Mouse (Mus musculus) left cerebral cortex, postnatal 36 days (tissue): ENCODE measurements at regions not wholly inside any gene's neighbourhood (a gene's known extent, or its start where the extent isn't known, plus 50 kb on each side); places are given as distances from the start of the nearest gene placed in this dataset.
"Not testable (repeated sequence)": the region's sequence is repeated elsewhere in the genome, so short reads cannot be mapped to it uniquely, and the experiment has no call there.

ENCODE experiments used
- DNase-seq, 2 experiments: peaks; one replicate each; pipeline ENCODE4 v3.0.0; 2021 to 2022; ENCODE audit warnings: low spot score in 2 of 2, mixed read lengths in 1 of 2
- intact Hi-C: fragments of 180-260 bp; cut with DNase I; formaldehyde crosslinking; loops from one replicate; pipeline ENCODE4 v1.15.1; 2025

DNA sequence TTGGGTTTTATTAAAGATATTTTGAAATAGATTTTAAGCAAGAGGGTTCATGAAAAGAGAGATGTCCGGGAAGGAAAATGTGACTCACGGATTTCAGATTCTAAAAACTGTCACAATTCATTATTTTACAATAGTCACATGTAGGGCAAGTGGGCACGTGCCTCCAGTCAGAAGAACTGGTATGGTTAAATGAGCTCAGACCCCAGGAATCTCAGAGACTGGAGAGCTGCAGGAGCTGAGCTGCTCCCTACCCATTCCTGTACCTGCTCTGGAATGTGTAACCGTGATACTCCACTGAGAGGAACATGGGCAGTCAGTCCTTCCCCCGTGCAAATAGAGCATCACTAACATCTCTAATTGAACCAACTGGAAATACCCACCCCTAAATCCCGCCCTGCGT is 372.9 kb downstream of the Kif2b start:
- intact Hi-C loops: no loop called here

DNA sequence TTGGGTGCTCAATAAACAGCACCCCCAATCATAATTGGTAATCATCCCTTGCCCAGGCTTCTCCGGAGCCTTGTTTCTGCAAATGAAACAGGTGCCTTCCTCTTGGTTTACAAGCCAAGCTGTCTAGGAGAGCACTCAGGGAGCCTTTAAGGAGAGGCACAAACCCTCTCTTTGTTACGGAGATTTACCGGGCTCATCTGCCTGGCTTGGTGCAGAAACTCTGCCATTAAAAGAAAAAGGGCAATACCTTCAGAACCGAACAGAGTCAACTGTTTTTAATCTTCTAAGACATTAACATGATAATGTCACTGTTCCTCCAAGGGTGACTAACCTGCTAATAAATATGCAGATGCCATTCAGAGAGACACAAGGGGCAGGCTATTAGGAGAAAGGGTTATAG is 380.5 kb downstream of the Kif2b start:
- intact Hi-C loops: no loop called here

More for the DNA sequence above, 372.9 kb downstream of the Kif2b start:
- no peak for DNase-seq

DNA sequence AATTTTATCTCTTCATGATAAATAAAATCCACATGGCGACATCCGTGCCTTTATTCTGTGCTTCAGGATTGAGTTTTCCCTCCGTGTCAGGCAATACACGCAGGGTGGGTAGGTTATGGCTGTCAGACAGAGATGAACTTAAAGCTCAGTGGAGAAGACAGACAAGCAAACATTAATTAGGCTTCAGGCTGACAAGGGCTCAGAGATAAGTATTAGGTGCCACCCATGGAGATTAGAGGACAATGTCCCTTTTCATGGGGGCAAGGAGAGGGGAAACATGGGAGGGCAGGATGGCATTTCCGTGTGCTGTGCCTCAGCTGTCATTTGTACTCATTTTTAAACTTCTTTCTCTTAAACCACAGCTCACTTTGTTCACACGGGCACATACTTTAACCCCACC is 381.0 kb downstream of the Kif2b start:
- no peak for DNase-seq
- intact Hi-C loops: no loop called here

More for the DNA sequence above, 380.5 kb downstream of the Kif2b start:
- no peak for DNase-seq

DNA sequence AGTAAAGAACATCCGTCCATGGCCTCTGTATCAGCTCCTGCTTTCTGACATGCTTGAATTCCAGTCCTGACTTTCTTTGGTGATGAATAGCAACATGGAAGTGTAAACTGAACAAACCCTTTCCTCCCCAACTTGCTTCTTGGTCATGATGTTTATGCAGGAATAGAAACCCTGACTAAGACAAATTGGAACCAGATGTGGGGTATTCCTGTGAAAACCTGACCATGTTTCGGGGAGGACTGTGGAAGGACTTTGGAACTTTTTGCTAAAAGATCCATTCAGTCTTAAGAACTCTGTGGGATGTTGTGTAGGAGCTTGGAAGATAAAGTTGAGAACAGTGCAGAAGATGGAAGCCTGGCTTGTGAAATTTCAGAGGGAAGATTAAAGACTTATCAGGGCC is 410.0 kb downstream of the Kif2b start:
- not testable (repeated sequence) for DNase-seq

DNA sequence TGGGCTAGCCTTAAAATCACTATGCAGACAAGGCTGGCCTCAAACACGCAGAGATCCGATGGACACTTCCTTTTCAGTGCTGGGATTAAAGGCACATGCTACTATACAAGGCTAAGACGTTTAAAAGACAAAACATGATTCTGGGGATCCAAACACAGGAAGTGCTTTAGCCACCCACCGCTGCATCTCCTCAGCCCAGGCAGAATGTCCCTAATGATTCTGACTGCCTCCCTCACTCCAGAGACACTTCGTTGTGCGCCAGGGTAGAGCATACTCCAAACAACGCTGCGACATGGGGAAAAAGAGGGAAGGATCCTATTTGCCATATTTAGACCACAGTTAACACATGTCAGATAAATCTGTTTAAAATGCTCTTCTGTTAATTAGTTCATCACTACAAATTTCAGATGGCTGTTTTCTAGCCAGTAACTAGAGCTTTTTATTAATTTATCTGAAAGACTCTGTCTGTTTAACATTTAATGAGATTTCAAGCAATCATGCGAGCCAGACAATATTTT is 443.5 kb downstream of the Kif2b start:
- DNase-seq: no peak
- intact Hi-C loops: no loop called here

More for the DNA sequence above, 410.0 kb downstream of the Kif2b start:
- intact Hi-C loops: not testable (repeated sequence)

DNA sequence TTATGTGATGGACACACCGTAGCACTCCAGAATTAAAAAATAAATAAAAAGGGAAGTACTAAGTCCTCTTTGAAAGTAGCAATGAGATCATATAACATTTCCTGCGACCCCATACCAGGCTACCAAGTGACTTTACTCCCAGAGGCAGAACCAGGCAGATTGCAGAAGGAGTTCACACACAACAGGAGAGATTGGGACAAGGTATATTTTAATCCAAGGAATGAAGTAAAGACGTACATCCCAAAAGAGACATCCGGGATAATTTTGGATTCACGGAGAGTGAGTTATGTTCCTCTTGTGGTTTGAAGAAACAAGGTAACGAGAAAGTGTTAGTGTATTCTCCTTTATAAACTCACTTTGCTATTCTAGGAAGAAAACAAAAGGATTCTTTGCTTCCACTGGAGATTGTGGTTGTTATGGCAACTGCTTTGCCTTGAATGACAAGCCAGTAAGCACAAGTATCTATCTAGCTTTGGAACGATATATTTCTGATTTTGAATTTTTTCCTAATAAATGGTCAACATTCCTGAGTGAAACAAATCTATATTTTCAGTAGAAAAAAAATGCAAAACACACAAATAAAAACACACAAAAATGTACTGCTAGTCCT is 444.5 kb downstream of the Kif2b start:
- DNase-seq: no peak
- intact Hi-C loops: no loop called here

DNA sequence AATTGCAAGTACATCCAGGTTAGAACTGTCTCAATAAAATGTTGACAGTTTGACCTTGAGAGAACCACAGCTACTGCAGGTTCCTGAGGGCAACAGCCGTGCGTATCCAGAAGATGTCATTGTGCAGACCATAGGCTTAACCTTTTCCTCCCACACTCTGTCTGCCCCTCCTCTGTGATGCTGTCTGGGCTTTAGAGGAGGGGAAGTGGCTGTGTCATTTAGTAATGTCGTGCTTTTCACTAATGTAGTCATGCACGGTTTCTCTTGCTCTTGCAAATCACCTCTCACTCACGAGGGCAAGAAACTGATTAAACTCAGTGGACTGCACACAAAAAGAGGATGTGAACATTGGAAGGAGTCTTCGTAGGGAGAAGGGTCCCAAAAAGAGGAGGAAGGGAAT is 443.8 kb upstream of the Tom1l1 start:
- intact Hi-C loops: no loop called here
- DNase-seq: no peak

DNA sequence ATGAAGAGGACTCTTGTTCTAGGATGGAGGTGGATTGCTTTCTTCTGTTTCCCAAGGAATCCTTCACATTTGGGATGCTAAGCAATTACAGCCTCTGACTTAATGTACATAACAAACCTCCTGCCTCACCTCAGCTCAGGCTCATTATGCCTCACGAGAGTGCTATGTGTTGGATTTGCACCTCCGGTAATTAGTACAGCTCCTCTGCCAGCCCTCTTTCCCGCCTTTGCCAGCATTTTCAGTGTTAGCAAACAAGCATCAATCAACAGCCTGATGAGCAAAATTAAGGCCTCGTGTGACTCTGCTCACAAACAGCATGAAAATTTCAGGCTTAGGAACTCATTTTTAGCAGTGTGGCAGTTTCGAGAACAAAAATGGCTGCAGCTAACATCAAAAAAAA is 410.0 kb upstream of the Tom1l1 start:
- no peak for DNase-seq
- intact Hi-C loops: no loop called here

DNA sequence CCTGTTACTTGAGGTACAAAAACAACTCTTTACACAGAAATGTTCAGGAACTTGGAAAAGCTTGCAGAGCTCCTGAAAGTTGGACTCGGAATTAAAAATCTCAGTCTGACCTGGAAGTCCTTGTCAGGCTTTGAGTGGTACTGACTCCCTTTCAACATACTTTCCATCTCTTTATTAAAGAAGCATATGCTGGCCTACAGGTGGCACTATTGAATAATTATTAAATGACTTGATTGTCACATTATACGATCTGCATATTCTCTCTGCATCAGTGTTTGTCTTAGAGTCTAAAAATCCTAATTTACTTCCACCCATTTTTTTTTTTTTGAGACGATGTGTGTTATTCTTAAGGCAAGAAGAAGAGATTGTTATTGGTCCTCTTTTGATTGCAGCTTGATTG is 409.4 kb upstream of the Tom1l1 start:
- intact Hi-C loops: no loop called here
- no peak for DNase-seq

DNA sequence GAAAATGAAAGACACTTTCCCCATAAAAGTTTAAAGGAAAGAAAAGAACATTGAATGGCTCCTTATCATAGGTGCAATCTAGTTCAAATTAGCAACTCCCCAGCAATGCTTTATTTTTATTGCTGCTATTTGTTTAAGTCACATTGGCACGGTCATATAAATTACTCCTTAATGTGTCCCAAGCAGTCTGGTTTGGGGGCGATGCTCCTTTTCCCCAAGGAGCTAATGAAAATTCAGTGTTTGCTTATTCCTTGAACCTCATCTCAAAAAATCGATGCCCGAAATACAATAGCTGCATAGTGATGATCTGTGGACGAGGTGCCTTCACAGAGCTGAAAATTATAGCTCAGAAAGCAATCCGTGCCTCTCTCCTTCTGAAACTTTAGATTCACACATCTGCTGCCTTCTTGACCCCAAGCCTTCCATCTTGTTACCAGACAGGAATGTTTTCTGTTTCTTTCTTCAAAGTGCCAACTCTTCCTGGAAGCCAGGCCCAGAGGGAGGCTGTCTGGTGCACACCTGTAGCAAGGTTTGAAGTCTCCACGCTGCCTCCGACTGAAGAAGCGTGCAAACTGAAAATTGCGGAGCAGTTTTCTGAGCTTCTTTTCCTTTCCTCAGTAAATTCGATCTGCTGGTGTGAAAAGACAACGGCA is 408.0 kb upstream of the Tom1l1 start:
- intact Hi-C loops: no loop called here

DNA sequence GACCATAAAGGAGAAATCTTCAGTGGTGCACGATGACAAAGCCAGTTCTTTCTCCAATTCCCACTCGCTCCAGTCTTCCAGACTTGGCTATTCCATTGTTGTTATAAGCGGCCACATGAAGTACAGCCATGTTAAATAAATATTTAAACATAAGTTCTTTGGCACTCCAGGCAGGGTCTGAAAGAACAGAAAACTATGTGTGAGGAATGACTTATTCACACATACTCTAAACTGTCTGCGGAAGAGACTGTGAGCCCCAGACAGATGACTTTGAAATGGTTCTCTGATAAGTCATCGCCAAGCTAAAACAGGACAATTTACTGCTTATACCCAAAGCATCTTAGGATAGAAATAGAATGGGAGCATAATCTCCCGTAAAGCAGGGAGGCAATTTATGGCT is 377.2 kb upstream of the Tom1l1 start:
- intact Hi-C loops: no loop called here
- no peak for DNase-seq

More for the DNA sequence above, 408.0 kb upstream of the Tom1l1 start:
- no peak for DNase-seq

DNA sequence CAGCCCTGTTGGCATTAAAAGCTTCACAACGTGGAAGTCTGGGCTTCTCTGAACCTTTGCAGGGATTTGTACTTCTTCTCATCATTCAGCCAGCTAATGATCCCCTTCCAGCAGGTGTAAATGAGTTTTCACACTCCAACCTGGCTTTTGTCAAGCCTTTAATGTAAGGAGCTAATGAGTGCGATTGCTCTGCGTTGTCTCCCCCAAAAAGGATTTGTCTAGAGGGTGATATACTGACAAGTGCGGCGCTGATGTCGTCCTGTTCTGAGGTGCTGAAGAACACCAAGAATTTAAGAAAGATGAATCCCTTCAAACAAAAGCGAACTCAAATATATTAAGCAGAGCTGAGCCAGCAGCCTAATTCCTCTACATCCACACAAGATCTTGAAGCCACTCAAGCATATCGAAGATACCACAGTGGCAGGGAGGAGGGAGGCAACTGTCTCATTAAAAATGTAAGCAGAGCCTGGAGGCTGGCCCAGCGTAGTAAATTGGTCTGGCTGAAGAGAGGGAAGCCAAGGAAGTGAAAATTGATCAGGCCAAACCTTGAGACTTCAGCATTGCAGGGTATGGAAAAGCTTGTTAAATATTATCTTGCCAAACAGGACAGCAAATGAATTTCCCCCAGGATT is 368.9 kb upstream of the Tom1l1 start:
- intact Hi-C loops: no loop called here
- no peak for DNase-seq

DNA sequence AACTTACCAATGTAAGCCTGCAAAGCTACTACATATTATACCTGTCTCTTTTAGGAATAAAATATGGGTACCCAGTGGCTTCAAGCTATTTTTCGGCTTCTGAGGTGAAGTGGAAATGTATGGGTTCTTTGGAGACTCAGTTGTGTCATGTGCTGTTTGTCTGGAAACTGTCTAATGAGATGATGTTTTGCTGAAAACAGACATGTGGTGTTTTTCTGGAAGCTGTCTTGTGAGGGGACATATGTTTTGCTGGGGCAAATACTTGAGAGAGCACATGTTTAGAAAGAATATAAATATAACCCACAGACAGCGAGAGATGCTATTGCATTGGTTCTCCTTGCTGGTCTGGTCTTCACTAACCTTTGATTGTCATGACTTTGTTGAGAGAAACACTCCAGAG is 365.2 kb upstream of the Tom1l1 start:
- intact Hi-C loops: no loop called here
- no peak for DNase-seq

DNA sequence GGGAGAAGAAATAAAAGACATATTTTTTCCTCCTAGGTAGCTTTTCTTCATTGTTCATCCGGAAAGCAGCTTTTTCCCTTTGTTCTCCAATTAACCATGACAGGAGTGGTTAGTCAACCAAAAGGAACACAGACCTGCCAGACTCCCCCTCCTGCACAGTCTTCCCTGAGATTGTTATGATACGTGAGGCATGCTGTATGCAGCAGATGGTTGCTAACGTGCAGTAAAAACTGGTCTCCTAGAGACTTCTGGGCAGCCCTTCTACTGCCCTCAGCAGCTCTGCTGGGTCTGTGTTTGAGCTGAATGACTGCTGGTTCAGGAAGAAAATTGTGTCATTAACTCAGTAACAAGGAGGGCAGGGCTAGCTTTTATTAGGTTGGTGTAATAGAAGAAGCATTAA is 363.5 kb upstream of the Tom1l1 start:
- no peak for DNase-seq
- intact Hi-C loops: no loop called here

DNA sequence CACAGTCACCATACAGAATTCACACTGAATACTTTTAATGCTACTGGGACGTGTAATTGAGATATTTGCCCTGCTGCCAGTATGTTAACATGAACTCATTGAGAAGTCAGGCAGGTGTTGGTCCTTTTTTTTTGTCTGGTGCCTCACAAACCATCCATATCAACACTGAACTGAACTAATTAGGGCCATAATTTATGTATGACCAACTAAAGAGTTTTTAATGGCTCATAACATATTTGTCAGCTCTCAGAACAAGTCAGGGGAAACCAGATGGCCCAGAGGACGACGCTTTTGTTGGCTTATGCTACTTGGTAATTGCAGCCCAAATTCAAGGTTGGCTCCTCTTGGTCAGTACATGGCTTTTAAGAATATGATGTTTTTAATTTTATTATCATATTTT is 353.3 kb upstream of the Tom1l1 start:
- intact Hi-C loops: no loop called here
- no peak for DNase-seq
